Mouse (Mus musculus) megakaryocyte, adult 5-6 weeks (primary cell): ENCODE measurements around the gene Cnih1. TPM values are rescaled to one million over a fixed set of nuclear protein-coding genes. Genes with fewer than 3 reads are reported as not detected.

Experiments
- ATAC-seq: 2 replicates; pipeline ENCODE4 v1.8.0; 2016; ENCODE audit warnings: mild to moderate bottlenecking, inconsistent platforms; ENCODE audit not compliant: poor library complexity, severe bottlenecking
- total RNA-seq, 2 experiments: library from RNA; stranded (forward) in 1 of 2; stranded (reverse) in 1 of 2; fragments of 153-499, 151-499 nt in 1 of 2; fragments of 221-1000, 200-1000 nt in 1 of 2; gene quantifications; 2 replicates each; pipeline versions ENCODE4 v1.2.3 to v1.2.4; 2015 to 2017

The Cnih1 gene
- total RNA-seq, 2 experiments from 2014 or later, result 60.2 to 109 TPM

DNA sequence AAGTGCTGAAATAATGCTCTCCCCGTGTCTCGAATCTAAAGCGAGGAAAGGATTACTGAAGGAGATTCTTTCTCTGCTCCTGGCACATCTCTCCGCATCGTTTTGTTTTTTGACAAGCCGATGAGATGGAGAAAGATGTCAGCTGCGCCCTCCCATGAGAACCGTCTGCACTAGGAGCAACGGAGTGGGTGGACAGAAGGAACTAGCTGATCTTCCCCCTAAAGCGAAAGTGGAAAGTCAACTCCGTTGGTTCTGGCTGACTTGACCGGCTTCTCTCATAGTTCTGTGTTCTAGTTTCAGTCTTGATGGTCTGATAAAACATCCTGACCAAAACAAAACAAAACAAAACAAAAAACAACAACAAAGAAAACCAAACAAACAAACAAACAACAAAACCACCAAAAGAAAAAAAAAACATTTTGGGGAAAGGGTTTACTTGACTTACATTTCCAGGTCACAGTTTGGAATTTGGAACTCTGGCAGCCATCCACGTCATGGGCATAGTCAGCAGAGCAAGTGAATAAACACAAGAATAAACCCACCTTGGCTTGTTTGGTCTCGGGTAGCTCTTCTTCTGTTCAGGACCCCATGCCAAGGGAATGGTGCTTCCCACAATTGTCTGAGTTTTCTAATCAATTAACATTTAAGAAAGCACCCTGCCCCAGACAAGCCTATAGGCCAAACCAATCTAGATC, 53.3 kb downstream of the Cnih1 start:
- no peak for ATAC-seq

DNA sequence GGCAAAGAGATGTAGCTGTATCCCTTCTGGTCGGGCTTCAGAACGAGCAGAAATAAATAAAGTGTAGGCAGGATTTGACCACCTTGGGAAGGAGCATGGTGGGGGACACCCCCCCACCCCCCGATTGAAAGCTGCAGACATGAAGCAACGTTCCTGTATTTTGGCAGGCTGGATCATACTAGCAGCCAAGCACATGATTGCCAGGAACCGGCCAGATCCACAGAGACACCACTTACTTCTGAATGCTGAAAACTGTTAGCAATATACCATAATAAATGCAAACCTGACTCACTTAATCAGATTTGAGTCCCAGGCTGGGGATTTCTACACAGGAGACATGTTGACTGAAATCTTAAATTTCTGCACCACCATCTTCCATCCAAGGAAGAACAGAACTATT, 53.9 kb downstream of the Cnih1 start:
- ATAC-seq, result no peak

DNA sequence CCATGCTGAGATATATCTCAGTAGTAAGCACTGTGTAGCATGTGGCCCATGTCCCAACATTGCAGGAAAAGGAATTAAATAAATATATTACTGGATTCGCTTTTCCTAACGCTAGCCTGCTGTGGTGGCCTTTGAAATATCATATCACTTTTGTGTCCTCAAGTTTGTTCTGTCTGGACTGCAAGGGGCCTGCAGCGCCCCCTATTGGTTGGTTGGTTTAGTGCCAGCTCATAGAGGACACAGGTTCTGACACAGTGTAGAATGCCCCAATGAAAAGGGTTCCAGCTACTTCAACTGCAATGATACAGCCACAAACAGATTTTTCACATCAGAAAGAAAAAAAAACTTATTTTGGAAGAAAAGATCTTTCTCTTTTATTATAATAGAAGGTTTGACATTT, 62.5 kb downstream of the Cnih1 start:
- no peak for ATAC-seq

Other genes with a start within 250 kb of the Cnih1 start
- 87.6 and 98.3 TPM in 2 replicates for gene Cdkn3, start 27.9 kb downstream of the Cnih1 start, total RNA-seq (2015)
- 83.9 and 94.2 TPM in 2 replicates for gene Cdkn3, start 27.9 kb downstream of the Cnih1 start, total RNA-seq (2017)
- 76.1 and 87.3 TPM in 2 replicates for gene Gmfb, start 33.8 kb upstream of the Cnih1 start, total RNA-seq (2015)
- gene Gmfb, start 33.8 kb upstream of the Cnih1 start, total RNA-seq (2017), result 88.7 and 89.0 TPM in 2 replicates
- 27.7 and 30.3 TPM in 2 replicates for gene Cgrrf1, start 43.7 kb upstream of the Cnih1 start, total RNA-seq (2015)
- 25.7 and 29.7 TPM in 2 replicates for gene Cgrrf1, start 43.7 kb upstream of the Cnih1 start, total RNA-seq (2017)
- 0.23 TPM in 1 of 2 replicates, not detected in the other for gene Samd4, start 94.4 kb upstream of the Cnih1 start, total RNA-seq (2015)
- gene Samd4, start 94.4 kb upstream of the Cnih1 start, total RNA-seq (2017), result 0.08 TPM in 1 of 2 replicates, not detected in the other